Mouse (Mus musculus) layer of hippocampus, adult 2 months (tissue): Measurements from ENCODE around the gene Chchd2. TPM values are rescaled to one million over a fixed set of nuclear protein-coding genes. Genes with fewer than 3 reads are reported as not detected.
A peak's percentile ranks its signal among the peaks of the same experiment; 100 is the strongest.
"Not testable (repeated sequence)": the region's sequence is repeated elsewhere in the genome, so short reads cannot be mapped to it uniquely, and the experiment has no call there.

ENCODE experiments used
- DNase-seq, 2 experiments: peaks; one replicate each; pipeline ENCODE4 v3.0.0; 2022; ENCODE audit warnings: low spot score in 2 of 2
- H3K27ac ChIP-seq: fragments of 200-600 bp; 2 replicates; pipeline ENCODE4 v1.8.1; 2022
- H3K4me3 ChIP-seq: fragments of 200-600 bp; 2 replicates; pipeline ENCODE4 v1.8.1; 2022; ENCODE audit warnings: mild to moderate bottlenecking
- CTCF ChIP-seq: fragments of 200-600 bp; conservative IDR thresholded peaks from 2 replicates; pipeline ENCODE4 v1.8.1; 2022; ENCODE audit warnings: antibody characterized with exemption, mild to moderate bottlenecking, moderate library complexity
- total RNA-seq, 2 experiments: library from RNA; stranded (reverse); gene quantifications; 2 replicates each; pipeline ENCODE4 v1.2.3; 2021

Gene Chchd2
- total RNA-seq, 2 experiments from 2014 or later: 431 to 461 TPM

DNA sequence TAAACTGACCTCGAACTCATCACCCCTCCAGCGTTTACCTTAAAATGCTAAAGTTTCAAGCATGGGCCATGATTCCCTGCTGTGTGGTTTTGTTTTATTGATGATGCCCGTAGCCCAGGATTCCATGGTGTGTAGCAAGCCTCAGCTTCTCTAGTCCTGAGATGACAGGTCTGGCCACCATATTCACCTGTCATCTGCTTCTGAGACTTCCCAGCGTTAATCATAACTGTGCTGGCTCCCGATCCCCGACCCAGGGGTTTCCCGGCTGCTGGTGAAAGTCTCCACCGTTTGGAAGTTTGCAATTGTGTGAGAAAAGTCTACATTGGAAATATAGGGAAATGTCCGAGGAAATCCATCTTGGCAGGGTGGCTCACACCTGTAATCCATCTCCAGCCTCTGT is 21.9 kb upstream of the Chchd2 start:
- no peak for TF ChIP-seq CTCF
- H3K27ac ChIP-seq: peak overlapping the region; percentile 94
- H3K4me3 ChIP-seq: peak overlapping the region; percentile 79
- no peak for DNase-seq

DNA sequence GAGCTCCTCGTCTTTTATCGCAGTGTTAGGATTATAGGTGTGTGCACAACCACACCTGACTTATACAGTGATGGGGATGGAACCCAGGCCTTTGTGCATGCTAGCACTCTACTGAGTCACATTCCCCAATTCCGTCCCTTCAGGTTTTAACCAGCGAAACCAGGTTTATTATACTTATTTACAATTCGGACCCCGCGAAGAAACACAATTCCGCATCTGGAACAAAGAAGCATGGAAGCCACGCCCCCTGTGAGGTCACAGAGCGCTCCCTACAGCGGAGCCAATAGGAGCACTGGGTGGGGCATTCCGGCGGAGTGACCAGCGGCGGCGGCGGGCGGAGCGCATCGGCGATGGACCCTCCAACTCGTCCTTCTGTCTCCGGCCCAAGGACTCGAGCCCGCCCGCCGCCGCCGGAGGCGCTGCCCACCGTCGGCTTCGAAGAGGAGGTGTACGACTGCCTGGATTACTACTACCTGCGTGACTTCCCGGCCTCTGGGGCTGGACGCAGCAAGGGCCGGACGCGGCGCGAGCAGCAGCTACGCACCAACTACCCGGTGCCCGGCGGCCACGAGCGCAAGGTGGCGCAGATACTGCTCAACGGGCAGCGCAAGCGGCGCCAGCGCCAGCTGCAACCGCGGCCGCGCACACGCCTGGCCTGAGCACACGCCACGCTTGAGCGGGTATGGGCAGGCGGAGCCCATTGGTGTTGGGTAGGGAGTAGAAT is 21.1 kb upstream of the Chchd2 start, which contains the start of gene Nupr1l:
Nupr1l (plus strand) TSS at position 299 of the 724 bp plus-strand sequence.
- peak; percentile 79 to 86 for DNase-seq
- Histone ChIP-seq H3K27ac (peak within 1 kb of the TSS; percentile 94), H3K4me3 (peak within 1 kb of the TSS; percentile 79)
- peak; percentile 56 for TF ChIP-seq CTCF

GRCm38 (mm10) chr5:129907775-129908174 is 20.5 kb upstream of the Chchd2 start:
- no peak for TF ChIP-seq CTCF
- peak overlapping the region; percentile 94; the same call in 1 of the 2 replicates for H3K27ac ChIP-seq
- H3K4me3 ChIP-seq: peak overlapping the region; percentile 79
- no peak for DNase-seq

DNA sequence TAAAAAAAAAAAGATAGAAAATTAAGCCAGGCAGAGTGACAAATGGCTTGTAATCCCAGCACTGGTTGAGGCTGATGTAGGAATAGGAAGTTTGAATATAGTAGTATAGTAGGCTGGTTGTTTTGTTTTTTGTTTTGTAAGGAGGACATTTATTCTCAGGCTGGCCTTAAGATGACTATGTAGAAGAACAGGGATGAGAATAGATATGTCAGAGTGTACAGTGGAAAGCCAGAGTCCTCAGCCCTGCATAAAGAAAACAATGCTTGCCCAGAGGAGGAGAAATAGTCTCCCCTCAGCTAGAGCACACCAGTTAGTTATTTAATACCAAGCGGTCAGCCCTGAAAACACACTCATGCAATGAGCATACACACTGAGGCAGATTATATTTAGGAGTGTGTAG is 11.2 kb upstream of the Chchd2 start, which contains the start of gene Phkg1:
Phkg1 (minus strand) TSS at position 101 of the 400 bp plus-strand sequence.
- Histone ChIP-seq H3K4me3 (no peak within 1 kb of the TSS), H3K27ac (no peak within 1 kb of the TSS)
- no peak for DNase-seq
- no peak for TF ChIP-seq CTCF

DNA sequence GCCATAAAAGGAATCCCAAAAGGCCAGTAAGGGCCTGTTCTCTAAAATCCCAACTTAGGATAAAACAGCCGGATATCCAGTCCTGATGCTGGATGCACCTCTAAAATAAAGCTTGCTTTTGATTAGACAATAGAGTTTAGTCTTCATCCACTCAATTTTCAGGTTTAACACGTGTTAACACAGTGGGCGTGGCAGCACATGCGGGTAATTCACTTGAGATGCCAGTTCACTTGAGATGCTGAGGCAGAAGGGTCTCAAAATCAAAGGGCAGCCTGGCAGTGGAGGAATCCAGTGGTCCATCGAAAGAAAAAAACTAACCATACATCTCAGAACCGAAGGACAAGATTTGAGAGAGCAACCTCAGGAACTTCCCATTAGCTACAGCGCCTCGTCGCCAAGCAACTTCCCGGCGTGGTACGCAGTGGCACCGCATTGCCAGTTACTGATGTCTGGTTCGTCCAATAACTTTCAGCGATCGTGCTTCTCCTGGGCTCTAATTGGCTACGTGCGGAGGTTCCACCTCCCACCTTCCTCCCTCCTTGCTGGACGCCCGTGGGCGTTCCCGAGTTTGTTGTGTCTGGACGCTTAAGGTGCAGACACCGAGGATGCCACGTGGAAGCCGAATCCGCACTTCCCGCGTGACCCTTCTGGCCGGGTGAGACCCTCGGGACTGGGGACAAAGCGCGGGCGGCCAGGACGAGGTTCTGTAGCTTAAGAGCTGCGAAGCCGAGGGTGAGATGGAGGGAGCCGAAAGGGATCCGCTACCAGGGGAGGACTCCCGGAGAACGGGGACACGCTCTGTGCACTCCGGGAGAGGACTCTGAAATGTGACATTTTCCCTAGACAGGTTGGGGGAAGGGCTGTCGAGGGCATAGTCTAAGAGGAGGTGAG is 8.2 kb upstream of the Chchd2 start, which contains the start of gene Zbed5:
Zbed5 (plus strand) TSS at position 526 of the 891 bp plus-strand sequence.
- no peak for TF ChIP-seq CTCF
- Histone ChIP-seq H3K4me3 (peak within 1 kb of the TSS; percentile 84), H3K27ac (peak within 1 kb of the TSS; percentile 73)
- peak; percentile 87 to 91 for DNase-seq

- H3K4me3 ChIP-seq, DNase-seq: not testable (repeated sequence)
Measured at GRCm38 (mm10) chr5:129890390-129890789, 3.1 kb upstream of the Chchd2 start.

DNA sequence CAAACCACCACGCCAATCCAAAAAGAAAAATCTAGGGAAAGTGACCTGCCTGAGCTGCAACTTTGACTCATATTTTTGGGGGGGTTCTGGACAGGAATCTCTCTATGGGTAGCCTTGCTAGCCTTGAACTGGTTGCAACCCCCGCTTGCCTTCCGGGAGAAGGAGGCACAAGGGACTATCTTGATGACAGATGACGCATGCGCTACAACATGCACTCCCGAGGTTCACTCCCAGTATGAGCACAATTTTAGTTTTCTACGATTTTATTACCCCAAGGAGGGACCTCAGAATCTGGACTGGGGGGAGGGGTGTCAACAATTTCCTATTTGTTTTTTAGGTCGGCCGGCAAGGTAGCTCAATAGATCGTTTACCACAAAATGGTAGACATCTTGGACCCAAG is 999 bp downstream of the Chchd2 start:
- DNase-seq: no peak
- peak overlapping the region; percentile 96; the same call in 1 of the 2 replicates for H3K27ac ChIP-seq
- peak overlapping the region; percentile 87 for H3K4me3 ChIP-seq
- TF ChIP-seq CTCF: no peak

More at GRCm38 (mm10) chr5:129890390-129890789, 3.1 kb upstream of the Chchd2 start:
- not testable (repeated sequence) for H3K27ac ChIP-seq

DNA sequence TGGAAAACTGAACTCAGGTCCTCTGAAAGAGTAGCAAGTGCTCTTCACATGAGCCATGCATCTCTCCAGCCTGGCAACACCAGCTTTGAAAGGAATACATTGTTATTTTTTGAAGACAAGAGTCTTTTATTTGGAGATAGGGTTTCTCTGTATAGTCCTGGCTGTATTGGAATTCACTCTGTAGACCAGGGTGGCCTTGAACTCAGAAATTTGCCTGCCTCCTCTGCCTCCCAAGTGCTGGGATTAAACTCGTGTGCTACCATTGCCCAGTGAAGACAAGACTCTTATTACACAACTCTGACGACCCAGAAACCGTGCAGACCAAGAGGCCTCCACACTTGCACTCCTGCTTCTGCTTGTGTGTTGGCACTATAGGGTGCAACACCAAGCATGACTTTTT is 7.4 kb downstream of the Chchd2 start:
- TF ChIP-seq CTCF: no peak
- no peak overlapping the region for H3K4me3 ChIP-seq
- H3K27ac ChIP-seq: no peak overlapping the region
- DNase-seq: no peak

GRCm38 (mm10) chr5:129878946-129879345 is 8.3 kb downstream of the Chchd2 start:
- TF ChIP-seq CTCF: peak; percentile 76
- Histone ChIP-seq H3K27ac (peak overlapping the region; percentile 89), H3K4me3 (peak overlapping the region; percentile 38)
- DNase-seq: peak; percentile 51 to 53

DNA sequence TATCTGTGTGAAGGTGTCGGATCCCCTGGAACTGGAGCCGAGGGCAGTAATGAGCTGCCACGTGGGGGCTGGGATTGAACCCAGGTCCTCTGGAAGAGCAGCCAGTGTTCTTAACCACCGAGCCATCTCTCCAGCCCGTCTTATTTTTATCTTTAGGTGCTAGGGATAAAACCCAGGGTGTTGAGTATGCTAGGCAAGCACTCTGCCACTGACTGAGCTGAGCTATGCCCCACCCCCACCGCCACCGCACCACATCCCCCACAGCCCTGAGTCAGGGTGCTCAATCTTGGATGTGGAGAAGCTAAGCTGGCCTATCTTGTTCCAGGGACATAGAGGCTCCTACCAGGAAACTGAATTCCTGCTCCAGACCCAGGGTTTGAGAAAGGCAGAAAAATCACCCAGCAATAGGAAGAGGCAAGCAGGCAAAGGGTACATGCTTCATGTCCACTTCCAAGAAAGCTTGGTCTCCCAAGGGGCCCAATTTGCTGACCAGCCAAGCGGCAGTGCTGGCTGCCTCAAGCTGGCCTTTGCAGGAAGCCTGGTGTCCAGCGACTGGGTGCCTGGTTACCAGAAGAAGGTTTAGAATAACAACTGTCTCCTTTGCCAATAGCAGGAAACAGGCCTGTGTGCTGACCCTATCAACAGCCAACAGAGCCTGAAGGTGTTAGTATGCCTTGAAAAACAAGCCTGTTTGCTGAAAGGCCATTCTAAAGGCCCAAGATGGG is 9.4 kb downstream of the Chchd2 start:
- peak; percentile 23 to 44 for DNase-seq
- no peak for TF ChIP-seq CTCF
- Histone ChIP-seq H3K4me3 (peak overlapping the region; percentile 38), H3K27ac (peak overlapping the region; percentile 89)

DNA sequence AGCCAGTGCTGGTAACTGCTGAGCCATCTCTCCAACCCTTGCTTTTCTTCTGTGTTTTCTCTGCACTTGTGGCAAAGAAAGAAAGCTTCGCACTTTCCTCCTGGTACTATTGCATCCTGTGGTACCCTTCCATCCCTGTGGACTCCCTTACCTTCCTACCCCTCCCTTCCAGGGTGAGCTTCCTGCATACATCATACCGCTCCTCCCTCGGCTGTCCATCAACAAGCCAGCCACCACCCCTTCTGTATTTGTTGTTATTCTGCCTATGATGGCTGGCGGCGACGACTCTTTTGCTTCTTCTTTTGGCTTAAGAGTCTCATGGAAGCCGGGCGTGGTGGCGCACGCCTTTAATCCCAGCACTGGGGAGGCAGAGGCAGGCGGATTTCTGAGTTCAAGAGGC is 12.2 kb downstream of the Chchd2 start:
- no peak for DNase-seq
- H3K4me3 ChIP-seq: no peak overlapping the region
- TF ChIP-seq CTCF: no peak
- no peak overlapping the region for H3K27ac ChIP-seq

- DNase-seq: no peak
- Histone ChIP-seq H3K4me3 (no peak overlapping the region), H3K27ac (no peak overlapping the region)
- TF ChIP-seq CTCF: no peak
Measured at GRCm38 (mm10) chr5:129873942-129874341, 13.3 kb downstream of the Chchd2 start.
